Comparison of ENCODE assay signal across 20 mouse cellular contexts in genomic region chr13:51551824-51552223, GRCm38 (mm10). TPM values are rescaled to one million over a fixed set of nuclear protein-coding genes. Genes with fewer than 3 reads are reported as not detected.
A peak's percentile ranks its signal among the peaks of the same experiment; 100 is the strongest.
DNase-seq lines count a peak whose midpoint lies in the region; ATAC-seq and TF ChIP-seq lines count a peak whose summit lies in the region.
"Had no signal": no experiment of that assay in that cellular context is flagged by ENCODE, and none has a peak within 500 bp of the region (broad histone marks: within the 10 kb centered on the region; RNA-seq: fewer than 3 reads in every experiment).

No protein-coding gene starts in this region.

- no peak for DNase-seq in forebrain, embryonic 10.5 days (ENCODE audit: extremely low spot score, low spot score)
- DNase-seq in brain, embryonic 14.5 days (ENCODE audit: low read depth), result peak; percentile 80
- DNase-seq in spleen, postnatal 4 days (ENCODE audit: low spot score in 2 of 2), result no peak
- DNase-seq: adrenal gland, adult 8-10 months; adrenal gland, postnatal 25 days; cerebellum, adult 18-20 months; cerebellum, adult 9-10 months; cerebellum, postnatal 14 days; gastrocnemius, postnatal 25 days; heart, adult 2 months; kidney, adult 11 months had no signal

- H3K9ac ChIP-seq in forebrain, embryonic 13.5 days, result no peak overlapping the region
- H3K9ac ChIP-seq in forebrain, embryonic 16.5 days (replicated peaks; ENCODE audit: low read depth, low read length), result no peak overlapping the region
- no peak overlapping the region for H3K9ac ChIP-seq in forebrain, embryonic 12.5 days
- H3K9ac ChIP-seq: hindbrain, embryonic 12.5 days; intestine, embryonic 15.5 days had no signal

- H3K9me3 ChIP-seq in forebrain, embryonic 13.5 days (replicated peaks), result no peaks in the 10 kb centered on the region
- H3K9me3 ChIP-seq in forebrain, embryonic 10.5 days, result no peaks in the 10 kb centered on the region
- no peaks in the 10 kb centered on the region for H3K9me3 ChIP-seq in forebrain, embryonic 16.5 days (ENCODE audit: control insufficient read depth, low read length)
- H3K9me3 ChIP-seq in forebrain, embryonic 12.5 days, result no peaks in the 10 kb centered on the region
- H3K9me3 ChIP-seq: hindbrain, embryonic 12.5 days; intestine, embryonic 15.5 days had no signal

- ATAC-seq in forebrain, embryonic 13.5 days, result peak; percentile 79
- ATAC-seq in forebrain, embryonic 16.5 days, result peak; percentile 70
- ATAC-seq in forebrain, embryonic 12.5 days (ENCODE audit: low FRiP score), result no peak
- ATAC-seq: activated CD4-positive, CD25-positive, alpha-beta regulatory T cell, adult 4 months; hindbrain, embryonic 16.5 days; intestine, embryonic 15.5 days had no signal

- H3K4me1 ChIP-seq in forebrain, embryonic 13.5 days, result peaks cover 23% of the 10 kb centered on the region
- peaks cover 10% of the 10 kb centered on the region; the same call in 1 of the 2 replicates for H3K4me1 ChIP-seq in forebrain, embryonic 10.5 days
- H3K4me1 ChIP-seq in forebrain, embryonic 16.5 days (replicated peaks; ENCODE audit: control insufficient read depth, insufficient read depth, low read length), result peaks cover 12% of the 10 kb centered on the region
- H3K4me1 ChIP-seq in forebrain, embryonic 12.5 days, result peaks cover 10% of the 10 kb centered on the region
- H3K4me1 ChIP-seq: intestine, embryonic 15.5 days had no signal

- no peaks in the 10 kb centered on the region for H3K27me3 ChIP-seq in forebrain, embryonic 13.5 days
- no peaks in the 10 kb centered on the region for H3K27me3 ChIP-seq in forebrain, embryonic 10.5 days (ENCODE audit: poor library complexity, severe bottlenecking)
- H3K27me3 ChIP-seq in forebrain, embryonic 16.5 days (replicated peaks; ENCODE audit: control insufficient read depth, insufficient read depth, low read length), result no peaks in the 10 kb centered on the region
- no peaks in the 10 kb centered on the region for H3K27me3 ChIP-seq in forebrain, embryonic 12.5 days
- H3K27me3 ChIP-seq: hindbrain, embryonic 12.5 days; intestine, embryonic 15.5 days had no signal

- no peak for TF ChIP-seq POLR2A in brain, embryonic 14.5 days (IDR thresholded peaks at IDR 0.05; ENCODE audit: borderline replicate concordance, extremely low read depth, insufficient read depth, insufficient read length, poor library complexity, severe bottlenecking)

- no peak overlapping the region for H3K4me2 ChIP-seq in forebrain, embryonic 13.5 days
- no peak overlapping the region for H3K4me2 ChIP-seq in forebrain, embryonic 16.5 days (ENCODE audit: low read length)
- H3K4me2 ChIP-seq in forebrain, embryonic 12.5 days, result no peak overlapping the region
- H3K4me2 ChIP-seq: heart, embryonic 11.5 days; hindbrain, embryonic 12.5 days; intestine, embryonic 15.5 days had no signal

- H3K4me3 ChIP-seq in forebrain, embryonic 13.5 days, result no peak overlapping the region
- no peak overlapping the region for H3K4me3 ChIP-seq in forebrain, embryonic 10.5 days
- H3K4me3 ChIP-seq in forebrain, embryonic 16.5 days (replicated peaks; ENCODE audit: low read length), result no peak overlapping the region
- H3K4me3 ChIP-seq in forebrain, embryonic 12.5 days (replicated peaks), result no peak overlapping the region
- H3K4me3 ChIP-seq: heart, adult 2 months; hindbrain, embryonic 12.5 days; intestine, embryonic 15.5 days had no signal

- WGBS in forebrain, embryonic 13.5 days, result 48% methylated on average over 3 of the region's 3 CpGs
- 86% methylated on average over 3 of the region's 3 CpGs for WGBS in forebrain, embryonic 10.5 days
- 37% methylated on average over 3 of the region's 3 CpGs for WGBS in forebrain, embryonic 16.5 days
- WGBS in forebrain, embryonic 12.5 days, result 55% methylated on average over 3 of the region's 3 CpGs

- H3K27ac ChIP-seq in forebrain, embryonic 13.5 days, result no peak overlapping the region
- no peak overlapping the region for H3K27ac ChIP-seq in forebrain, embryonic 10.5 days
- H3K27ac ChIP-seq in forebrain, embryonic 16.5 days (ENCODE audit: low read length), result no peak overlapping the region; the same call in 1 of the 2 replicates
- no peak overlapping the region for H3K27ac ChIP-seq in forebrain, embryonic 12.5 days
- H3K27ac ChIP-seq: heart, adult 2 months; hindbrain, embryonic 12.5 days; intestine, embryonic 15.5 days had no signal

- H3K36me3 ChIP-seq in forebrain, embryonic 13.5 days (ENCODE audit: poor library complexity, severe bottlenecking), result no peaks in the 10 kb centered on the region
- H3K36me3 ChIP-seq in forebrain, embryonic 10.5 days (replicated peaks), result peaks cover 3% of the 10 kb centered on the region; the same call in 1 of the 2 replicates
- H3K36me3 ChIP-seq in forebrain, embryonic 16.5 days (ENCODE audit: control insufficient read depth, insufficient read depth), result no peaks in the 10 kb centered on the region
- no peaks in the 10 kb centered on the region for H3K36me3 ChIP-seq in forebrain, embryonic 12.5 days (replicated peaks)
- H3K36me3 ChIP-seq: hindbrain, embryonic 12.5 days; intestine, embryonic 15.5 days had no signal

- TF ChIP-seq CTCF in brain, embryonic 14.5 days (IDR thresholded peaks at IDR 0.05; ENCODE audit: borderline replicate concordance, extremely low read depth, insufficient read depth, insufficient read length), result no peak

RNA-seq across cellular contexts. Expression of gene Shc3, which starts 17.4 kb away (rescaled TPM):
- 4.2 and 5.2 TPM in 2 replicates for polyA plus RNA-seq in forebrain, embryonic 13.5 days (2015; fragmentation: Nextera tagmentation; extraction: Ambion mirVana)
- polyA plus RNA-seq in forebrain, embryonic 10.5 days (2016; fragmentation: Nextera tagmentation; extraction: Ambion mirVana), result 2.2 and 3.1 TPM in 2 replicates
- 8.8 and 9.2 TPM in 2 replicates for polyA plus RNA-seq in forebrain, embryonic 16.5 days (2015; fragmentation: Nextera tagmentation; extraction: Ambion mirVana)
- 7.9 and 9.6 TPM in 2 replicates for polyA plus RNA-seq in forebrain, embryonic 12.5 days (2016; fragmentation: Nextera tagmentation; extraction: Ambion mirVana)
- 13.9 and 17.4 TPM in 2 replicates for polyA plus RNA-seq in brain, embryonic 14.5 days (2012; rRNA removed)
- polyA plus RNA-seq: activated CD4-positive, CD25-positive, alpha-beta regulatory T cell, adult 4 months; heart, embryonic 14.5 days had no signal
